Mouse (Mus musculus) adrenal gland, adult 10 weeks (tissue): ENCODE results near the gene Olfr926. TPM values are rescaled to one million over a fixed set of nuclear protein-coding genes. Genes with fewer than 3 reads are reported as not detected.

Source experiments
- polyA plus RNA-seq: library from polyadenylated mRNA; stranded (reverse); fragments of 350-450 nt; fragmentation: Illumina TruSeq; extraction: RNeasy Lipid Tissue Mini Kit (QIAGEN cat#74804); gene quantifications from one replicate; pipeline ENCODE4 v1.2.3, GENCODE M21; 2014; ENCODE audit warnings: low read depth, low replicate concordance

Gene Olfr926
- not detected for polyA plus RNA-seq

GRCm38 (mm10) chr9:38876826-38877225 lies at the start of gene Olfr926:
Gene Olfr926 (plus strand): TSS chr9:38877126.

GRCm38 (mm10) chr9:38844149-38844548 lies 32.8 kb upstream of the Olfr926 start, which contains the start of gene Olfr924:
Gene Olfr924 (plus strand): TSS chr9:38844449.

GRCm38 (mm10) chr9:38854760-38855159 lies 22.2 kb upstream of the Olfr926 start, which contains the start of gene Olfr26:
Gene Olfr26 (plus strand): TSS chr9:38855060.

Other genes with a start within 250 kb of the Olfr926 start
- gene Olfr916, start 217.3 kb upstream of the Olfr926 start, polyA plus RNA-seq = not detected
- not detected for gene Olfr917, start 211.3 kb upstream of the Olfr926 start, polyA plus RNA-seq
- not detected for gene Olfr918, start 202.5 kb upstream of the Olfr926 start, polyA plus RNA-seq
- not detected for gene Olfr919, start 173.5 kb upstream of the Olfr926 start, polyA plus RNA-seq
- 120 TPM for gene Vwa5a, start 158.9 kb upstream of the Olfr926 start, polyA plus RNA-seq
- gene Olfr920, start 124.8 kb upstream of the Olfr926 start, polyA plus RNA-seq = 2.5 TPM
- gene Olfr921, start 104.1 kb upstream of the Olfr926 start, polyA plus RNA-seq = not detected
- gene Olfr922, start 62.5 kb upstream of the Olfr926 start, polyA plus RNA-seq = not detected
- gene Olfr923, start 50.6 kb upstream of the Olfr926 start, polyA plus RNA-seq = not detected
- not detected for gene Olfr924, start 32.7 kb upstream of the Olfr926 start, polyA plus RNA-seq
- not detected for gene Olfr26, start 22.1 kb upstream of the Olfr926 start, polyA plus RNA-seq
- gene Olfr930, start 52.7 kb downstream of the Olfr926 start, polyA plus RNA-seq = not detected
- not detected for gene Olfr933, start 95.2 kb downstream of the Olfr926 start, polyA plus RNA-seq
- not detected for gene Olfr934, start 111.2 kb downstream of the Olfr926 start, polyA plus RNA-seq
- not detected for gene Olfr935, start 122.6 kb downstream of the Olfr926 start, polyA plus RNA-seq
- gene Olfr146, start 146.3 kb downstream of the Olfr926 start, polyA plus RNA-seq = not detected
- gene Olfr937, start 187.8 kb downstream of the Olfr926 start, polyA plus RNA-seq = not detected
- gene Olfr938, start 201.8 kb downstream of the Olfr926 start, polyA plus RNA-seq = not detected